Mouse (Mus musculus) WW6 (cell line): Measurements from ENCODE around the gene Wbp4.

Experiments
- DNase-seq: peaks from one replicate; pipeline ENCODE4 v3.0.0-alpha.2; 2013; ENCODE audit warnings: low read depth, low spot score

Wbp4 gene

GRCm38 (mm10) chr14:79507846-79508245 lies 26.5 kb upstream of the Wbp4 start:
- DNase-seq = no peak

- no peak for DNase-seq
These were observed 24.9 kb upstream of the Wbp4 start for GRCm38 (mm10) chr14:79506207-79506606.

- DNase-seq = no peak
These were observed 23.1 kb upstream of the Wbp4 start for GRCm38 (mm10) chr14:79504246-79505006.

GRCm38 (mm10) chr14:79503371-79504075 lies 22.2 kb upstream of the Wbp4 start:
- no peak for DNase-seq

- DNase-seq = no peak
These were observed 19.4 kb upstream of the Wbp4 start for GRCm38 (mm10) chr14:79500756-79501155.

- DNase-seq = no peak
These were observed 18.0 kb upstream of the Wbp4 start for GRCm38 (mm10) chr14:79499326-79499725.

GRCm38 (mm10) chr14:79494349-79494748 lies 13.0 kb upstream of the Wbp4 start:
- no peak for DNase-seq

GRCm38 (mm10) chr14:79490246-79490645 lies 8.9 kb upstream of the Wbp4 start:
- DNase-seq = no peak

GRCm38 (mm10) chr14:79489150-79489549 lies 7.8 kb upstream of the Wbp4 start:
- DNase-seq = no peak

GRCm38 (mm10) chr14:79488531-79488930 lies 7.2 kb upstream of the Wbp4 start:
- DNase-seq = no peak

GRCm38 (mm10) chr14:79486993-79487731 lies 5.8 kb upstream of the Wbp4 start:
- no peak for DNase-seq

- no peak for DNase-seq
These were observed 5.3 kb upstream of the Wbp4 start for GRCm38 (mm10) chr14:79486617-79486992.

GRCm38 (mm10) chr14:79483611-79484120 lies 2.3 kb upstream of the Wbp4 start:
- no peak for DNase-seq

- no peak for DNase-seq
These were observed 1.5 kb upstream of the Wbp4 start for GRCm38 (mm10) chr14:79482747-79483355.

GRCm38 (mm10) chr14:79482251-79482661 lies 936 bp upstream of the Wbp4 start:
- no peak for DNase-seq

- peak; percentile 70 for DNase-seq
These were observed 539 bp downstream of the Wbp4 start, which contains the start of gene Elf1 for GRCm38 (mm10) chr14:79480624-79481338. Elf1 (plus strand) TSS chr14:79481194.

- no peak for DNase-seq
These were observed 7.9 kb downstream of the Wbp4 start for GRCm38 (mm10) chr14:79473384-79473783.

- DNase-seq = no peak
These were observed 13.7 kb downstream of the Wbp4 start for GRCm38 (mm10) chr14:79467621-79468020.

GRCm38 (mm10) chr14:79465623-79466022 lies 15.7 kb downstream of the Wbp4 start:
- no peak for DNase-seq

- no peak for DNase-seq
These were observed 20.3 kb downstream of the Wbp4 start for GRCm38 (mm10) chr14:79460988-79461387.

- DNase-seq = no peak
These were observed 20.9 kb downstream of the Wbp4 start for GRCm38 (mm10) chr14:79460401-79460800.
